Mouse (Mus musculus) macrophage (primary cell): ENCODE measurements around the gene Unc119b. TPM values are rescaled to one million over a fixed set of nuclear protein-coding genes. Genes with fewer than 3 reads are reported as not detected.

Source experiments
- H3K27ac ChIP-seq: fragments of 350-480 bp; formaldehyde crosslinking; 2 replicates; pipeline ENCODE4 v1.9.0; 2021
- H3K36me3 ChIP-seq: fragments of 350-480 bp; formaldehyde crosslinking; 2 replicates; pipeline ENCODE4 v1.9.0; 2021; ENCODE audit errors: inconsistent target
- H3K4me3 ChIP-seq: fragments of 350-480 bp; formaldehyde crosslinking; 2 replicates; pipeline ENCODE4 v1.9.0; 2021; ENCODE audit errors: inconsistent target
- H3K79me2 ChIP-seq: fragments of 350-480 bp; formaldehyde crosslinking; 2 replicates; pipeline ENCODE4 v1.9.0; 2021; ENCODE audit errors: inconsistent target
- WGBS: methylation state at CpG from one replicate; pipeline ENCODE4 v1.1.7; 2026; ENCODE audit warnings: inconsistent platforms; ENCODE audit not compliant: missing documents; 5-methylcytosine and 5-hydroxymethylcytosine counted together
- polyA plus RNA-seq: library from polyadenylated mRNA; stranded (reverse); fragments of 250-400 nt; gene quantifications from 3 replicates; pipeline ENCODE4 v1.2.4, GENCODE M21; 2018; ENCODE audit warnings: inconsistent platforms
- total RNA-seq, 78 experiments: library from RNA; depleted of rRNA; stranded (reverse); fragments of 250-400 nt; gene quantifications; 1 replicate in 9 of 78; 2 replicates in 24 of 78; 3 replicates in 43 of 78; 4 replicates in 2 of 78; pipeline ENCODE4 v1.2.4; 2018; ENCODE audit warnings: inconsistent platforms in 56 of 78

Unc119b gene
- 10 to 100 TPM in 1 of 26 experiments, 1 to 10 TPM in 23, under 1 TPM in 2; 0.86 to 14.6 (median 4.4) TPM for total RNA-seq (2018; cell fraction: chromatin; rRNA removed)
- 10 to 100 TPM in 1 of 26 experiments, 1 to 10 TPM in 25; 2.7 to 10.4 (median 5.5) TPM for total RNA-seq (2018; cell fraction: cytosol; rRNA removed)
- total RNA-seq (2018; cell fraction: nucleus; rRNA removed) = 1 to 10 TPM; 2.0 to 8.0 (median 4.3) TPM
- 4.7 to 6.5 TPM (median 5.0 TPM) in 3 replicates for polyA plus RNA-seq

DNA sequence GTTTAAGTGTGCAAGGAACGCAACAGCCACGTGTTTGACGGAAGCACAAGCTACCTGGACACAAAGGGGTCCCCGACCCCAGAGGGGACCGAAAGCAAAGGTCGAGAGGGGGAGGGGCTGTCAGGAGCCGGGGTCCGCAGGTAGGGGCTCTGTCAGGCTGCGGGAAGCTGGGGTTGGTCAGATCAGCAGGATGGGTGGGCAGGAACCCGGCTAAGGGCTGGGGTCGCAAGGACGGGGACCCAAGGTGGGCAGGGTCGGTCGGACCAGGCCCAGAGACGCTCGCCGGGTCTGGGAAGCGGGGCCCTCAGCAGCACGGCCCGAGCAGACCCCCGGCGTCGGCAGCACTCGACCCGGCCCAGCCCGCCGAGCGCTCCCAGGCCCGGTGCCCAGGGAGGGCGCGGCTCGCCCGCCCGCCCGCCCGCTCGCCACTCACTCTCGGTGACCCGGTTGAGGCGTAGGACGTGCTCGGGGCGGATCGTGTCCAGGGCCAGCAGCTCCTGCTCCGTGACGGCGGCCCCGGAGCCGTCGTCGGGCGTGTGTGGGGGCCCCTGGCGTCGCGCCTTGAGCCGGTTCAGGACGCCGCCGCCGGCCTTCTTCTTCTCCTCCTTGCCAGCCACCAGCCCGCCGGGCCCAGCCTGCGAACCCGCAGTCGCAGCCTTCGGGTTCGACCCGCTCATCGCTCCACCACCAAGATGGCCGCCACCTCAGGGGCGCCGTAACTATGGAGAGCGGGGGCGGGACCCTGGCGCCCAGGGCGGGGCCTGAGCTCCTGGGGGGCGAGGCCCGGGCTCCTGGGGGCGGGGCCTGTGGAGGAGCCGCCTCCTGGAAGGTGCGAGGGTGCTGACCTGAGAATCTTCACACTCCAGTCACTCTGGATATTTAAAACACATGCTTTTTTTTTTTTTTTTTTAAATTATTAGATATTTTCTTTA is at the start of gene Unc119b:
Unc119b (minus strand) TSS at position 742 of the 932 bp plus-strand sequence.
- Histone ChIP-seq H3K27ac (no peak within 1 kb of the TSS), H3K4me3 (peak within 1 kb of the TSS; percentile 28; the same call in 1 of the 2 replicates), H3K79me2 (no peaks in the 10 kb centered on the region), H3K36me3 (no peaks in the 10 kb centered on the region)
- 2% methylated on average over 50 of the region's 81 CpGs for WGBS

DNA sequence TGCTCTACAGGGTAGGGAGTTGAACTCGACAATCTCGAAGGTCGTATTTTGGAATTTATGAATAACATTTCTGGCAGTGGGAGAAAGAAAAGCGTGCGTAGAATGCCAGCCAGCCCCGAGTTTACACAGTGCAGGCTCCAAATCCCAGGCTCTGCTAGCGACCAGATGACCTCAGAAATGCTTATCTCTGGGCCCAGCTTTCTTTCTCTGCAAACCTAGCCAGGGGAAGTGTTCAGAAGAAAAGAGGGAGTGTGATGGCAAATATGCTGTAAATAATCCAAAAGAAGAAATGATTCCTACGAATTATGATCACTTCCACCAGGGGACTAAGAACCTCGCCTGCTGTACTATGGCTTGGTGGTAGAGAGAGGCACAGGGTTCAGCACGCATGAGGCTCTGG is 48.7 kb upstream of the Unc119b start:
- 58% methylated on average over 10 of the region's 10 CpGs for WGBS
- H3K36me3 ChIP-seq = no peaks in the 10 kb centered on the region
- no peak overlapping the region for H3K27ac ChIP-seq
- no peak overlapping the region for H3K4me3 ChIP-seq
- H3K79me2 ChIP-seq = no peaks in the 10 kb centered on the region

GRCm38 (mm10) chr5:115182925-115183324 is 48.1 kb upstream of the Unc119b start:
- Histone ChIP-seq H3K36me3 (no peaks in the 10 kb centered on the region), H3K4me3 (no peak overlapping the region), H3K79me2 (no peaks in the 10 kb centered on the region), H3K27ac (no peak overlapping the region)
- WGBS = 73% methylated on average over 8 of the region's 8 CpGs

DNA sequence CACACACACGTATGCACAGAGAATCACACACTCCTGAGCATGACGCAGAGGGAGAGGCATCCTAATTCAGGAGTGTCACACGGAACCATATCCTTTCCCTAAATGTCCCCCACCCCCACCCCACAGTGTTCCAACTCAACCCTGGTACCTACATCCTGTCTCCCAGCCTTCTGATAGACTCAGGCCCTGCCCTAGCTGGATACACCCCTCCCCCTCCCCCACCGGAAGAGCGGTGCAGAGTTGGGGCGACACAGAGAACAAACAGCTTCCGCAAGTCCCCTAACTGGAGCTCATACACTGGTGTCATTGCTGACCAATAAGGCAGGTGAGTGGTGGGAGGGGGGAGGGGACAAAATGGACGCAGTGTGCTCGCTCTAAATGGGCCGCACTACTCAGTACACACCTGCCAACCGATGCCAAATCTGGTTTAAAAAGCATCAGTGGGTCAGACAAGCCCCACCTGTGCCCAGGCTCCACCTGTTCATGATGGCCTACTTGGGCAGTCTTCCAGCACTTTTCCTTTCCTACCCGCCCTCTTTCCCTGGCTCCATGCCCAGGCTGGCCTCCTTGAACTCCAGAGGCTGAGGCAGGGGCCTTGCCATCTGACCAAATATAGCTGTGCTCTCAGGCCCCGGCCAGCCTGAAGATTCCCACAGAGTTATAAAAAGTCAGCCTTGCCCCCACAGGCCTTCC is 46.6 kb upstream of the Unc119b start:
- WGBS = 78% methylated on average over 12 of the region's 13 CpGs
- Histone ChIP-seq H3K36me3 (no peaks in the 10 kb centered on the region), H3K79me2 (no peaks in the 10 kb centered on the region), H3K27ac (no peak overlapping the region), H3K4me3 (no peak overlapping the region)

- Histone ChIP-seq H3K27ac (no peak overlapping the region), H3K4me3 (no peak overlapping the region), H3K79me2 (no peaks in the 10 kb centered on the region), H3K36me3 (no peaks in the 10 kb centered on the region)
- WGBS = 94% methylated on average over 11 of the region's 11 CpGs
These were observed 44.8 kb upstream of the Unc119b start for GRCm38 (mm10) chr5:115179596-115179995.

DNA sequence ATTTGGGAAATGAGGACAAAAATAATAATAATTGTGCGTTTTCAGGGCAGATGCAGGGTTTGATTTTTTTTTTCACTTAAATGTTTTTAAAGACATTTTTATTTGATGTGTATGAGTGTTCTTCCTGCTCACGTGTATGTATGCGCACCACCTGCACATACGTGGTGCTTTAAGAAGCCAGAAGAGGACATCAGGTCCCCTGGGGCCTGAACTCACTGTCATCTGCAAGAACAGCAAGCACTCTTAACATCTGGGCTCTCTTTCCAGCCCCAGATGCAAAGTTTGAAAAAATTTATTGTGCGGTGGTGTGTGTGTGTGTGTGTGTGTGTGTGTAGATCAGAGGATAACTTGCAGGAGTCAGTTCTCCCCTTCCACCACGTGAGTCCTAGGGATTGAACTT is 43.1 kb upstream of the Unc119b start:
- 89% methylated on average over 6 of the region's 6 CpGs for WGBS
- no peaks in the 10 kb centered on the region for H3K79me2 ChIP-seq

DNA sequence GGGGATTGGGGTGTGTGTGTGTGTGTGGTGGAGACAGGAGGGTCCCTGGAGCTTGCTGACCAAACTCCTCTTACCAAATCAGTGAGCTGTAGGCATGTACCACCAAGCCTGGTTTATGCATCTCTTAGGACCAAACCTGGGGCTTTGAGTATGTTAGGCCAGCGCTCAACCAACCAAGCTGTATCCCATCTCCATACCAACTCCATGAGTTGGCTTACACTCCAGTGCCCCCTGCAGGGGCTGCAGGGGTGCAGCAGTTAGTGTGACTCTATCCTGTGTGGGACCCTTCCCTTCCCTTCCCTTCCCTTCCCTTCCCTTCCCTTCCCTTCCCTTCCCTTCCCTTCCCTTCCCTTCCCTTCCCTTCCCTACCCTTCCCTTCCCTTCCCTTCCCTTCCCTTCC is 39.8 kb upstream of the Unc119b start:
- H3K36me3 ChIP-seq = no peaks in the 10 kb centered on the region
- H3K4me3 ChIP-seq = no peak overlapping the region
- H3K27ac ChIP-seq = no peak overlapping the region
- 100% methylated on average over 1 of the region's 1 CpGs for WGBS
- H3K79me2 ChIP-seq = no peaks in the 10 kb centered on the region

More for the DNA sequence above, 43.1 kb upstream of the Unc119b start:
- Histone ChIP-seq H3K27ac (no peak overlapping the region), H3K36me3 (no peaks in the 10 kb centered on the region), H3K4me3 (no peak overlapping the region)

DNA sequence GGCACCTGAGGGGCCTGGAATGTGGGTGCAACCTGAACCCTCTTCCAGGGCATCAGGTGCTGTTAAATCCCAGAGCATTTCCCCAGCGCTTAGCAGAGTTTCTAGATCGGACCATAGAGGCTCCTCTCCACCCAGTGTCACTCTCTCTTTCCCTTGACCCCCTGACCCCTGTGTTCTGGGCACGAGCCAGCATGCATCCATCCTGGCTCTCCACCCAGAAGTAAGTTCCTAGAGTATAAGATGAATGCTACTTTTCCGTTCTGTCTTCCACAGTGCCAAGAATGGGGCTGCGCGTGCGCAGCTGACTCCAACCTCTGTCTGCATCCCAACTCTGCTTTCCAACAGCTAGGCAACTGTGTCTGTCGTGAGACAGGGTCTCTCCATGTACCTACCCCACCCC is 35.4 kb upstream of the Unc119b start:
- H3K79me2 ChIP-seq = no peaks in the 10 kb centered on the region
- WGBS = 94% methylated on average over 8 of the region's 8 CpGs
- H3K36me3 ChIP-seq = no peaks in the 10 kb centered on the region
- no peak overlapping the region for H3K4me3 ChIP-seq
- no peak overlapping the region for H3K27ac ChIP-seq

- no peaks in the 10 kb centered on the region for H3K36me3 ChIP-seq
- no peaks in the 10 kb centered on the region for H3K79me2 ChIP-seq
- WGBS = 91% methylated on average over 27 of the region's 27 CpGs
- H3K27ac ChIP-seq = no peak overlapping the region
- H3K4me3 ChIP-seq = no peak overlapping the region
These were observed 34.1 kb upstream of the Unc119b start for GRCm38 (mm10) chr5:115168641-115169415.

DNA sequence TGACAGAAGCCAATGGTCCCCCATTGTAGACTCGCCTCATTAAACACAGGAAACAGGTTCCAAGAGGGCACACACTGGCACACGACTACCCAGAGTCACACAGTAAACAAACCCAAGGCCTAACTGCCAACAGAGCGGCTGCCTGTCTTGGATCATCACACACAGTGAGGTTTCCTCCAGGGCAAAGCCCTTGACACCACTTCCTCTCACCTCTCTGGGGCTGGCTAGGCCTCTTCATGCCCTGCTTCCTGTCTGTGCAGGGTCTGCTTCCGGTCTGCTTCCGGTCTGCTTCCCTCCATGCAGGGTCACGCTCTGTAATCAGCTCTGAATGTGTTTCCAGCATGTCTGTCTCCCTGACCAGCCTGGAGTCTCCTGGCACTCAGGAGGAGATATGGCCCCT is 32.6 kb upstream of the Unc119b start:
- no peaks in the 10 kb centered on the region for H3K79me2 ChIP-seq
- no peak overlapping the region for H3K4me3 ChIP-seq
- no peak overlapping the region for H3K27ac ChIP-seq
- 22% methylated on average over 6 of the region's 6 CpGs for WGBS
- H3K36me3 ChIP-seq = no peaks in the 10 kb centered on the region

DNA sequence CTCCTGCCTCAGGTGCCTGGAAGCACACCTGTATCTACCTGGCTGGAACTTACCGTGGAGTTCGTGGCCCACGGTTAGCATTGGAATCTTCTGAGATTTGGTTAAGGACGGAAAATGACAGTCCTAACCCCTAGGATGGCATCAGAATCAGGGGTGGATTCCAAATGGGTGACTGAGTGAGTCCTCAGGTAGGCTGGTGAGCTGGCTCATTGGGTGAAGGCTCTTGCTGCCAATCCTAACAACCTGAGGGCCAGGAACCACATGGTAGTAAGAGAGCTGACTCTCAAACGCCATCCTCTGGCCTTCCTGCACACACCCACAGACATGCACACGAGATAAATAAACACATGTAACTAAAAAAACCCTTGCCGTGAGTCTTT is 32.0 kb upstream of the Unc119b start:
- Histone ChIP-seq H3K27ac (no peak overlapping the region), H3K36me3 (no peaks in the 10 kb centered on the region)

DNA sequence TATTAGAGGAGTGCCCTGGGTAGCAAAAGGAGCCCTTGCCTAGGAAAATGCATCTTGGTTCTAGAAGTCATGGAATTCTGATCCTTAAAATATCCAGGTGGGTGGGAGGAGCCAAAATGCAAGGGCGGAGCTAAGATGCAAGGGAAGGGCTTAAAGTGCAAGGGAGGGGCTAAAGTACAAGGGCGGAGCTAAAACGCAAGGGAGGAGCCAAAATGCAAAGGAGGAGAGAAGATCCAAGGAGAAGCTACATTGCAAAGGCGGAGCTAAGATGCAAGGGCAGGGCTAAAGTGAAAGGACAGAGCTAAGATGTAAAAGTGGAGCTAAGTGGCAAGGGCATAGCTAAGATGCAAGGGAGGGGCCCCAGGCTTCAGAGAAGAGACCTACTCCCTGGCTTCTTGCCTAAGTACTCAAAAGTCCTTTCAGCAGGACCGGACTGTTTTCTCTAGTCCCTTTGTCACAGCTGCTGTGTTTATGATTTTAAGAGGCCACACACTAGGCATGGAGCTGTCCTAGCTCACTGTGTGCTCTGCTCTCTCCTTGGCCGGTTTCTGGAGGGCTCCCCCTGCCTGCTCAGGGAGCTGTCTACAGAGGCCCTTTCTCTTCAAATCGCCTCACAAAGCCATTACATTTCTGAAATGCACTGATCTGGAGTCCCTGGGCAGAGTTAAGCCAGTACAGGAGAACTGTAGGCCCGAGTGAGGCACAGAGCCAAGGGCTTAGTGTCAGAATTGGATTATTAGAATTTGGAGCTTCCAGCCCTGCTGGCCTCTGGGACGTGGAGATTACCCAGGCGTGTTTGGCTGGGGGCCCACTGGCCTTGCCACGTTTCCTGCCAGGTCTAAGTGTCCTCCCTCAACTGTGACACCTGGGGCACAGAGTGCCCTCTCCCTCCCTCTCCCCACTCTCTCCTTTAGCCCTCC is 31.4 kb upstream of the Unc119b start:
- WGBS = 85% methylated on average over 11 of the region's 11 CpGs
- H3K36me3 ChIP-seq = no peaks in the 10 kb centered on the region
- H3K79me2 ChIP-seq = no peaks in the 10 kb centered on the region
- no peak overlapping the region for H3K27ac ChIP-seq
- H3K4me3 ChIP-seq = no peak overlapping the region

More for the DNA sequence above, 32.0 kb upstream of the Unc119b start:
- H3K79me2 ChIP-seq = no peaks in the 10 kb centered on the region
- H3K4me3 ChIP-seq = no peak overlapping the region
- 84% methylated on average over 7 of the region's 7 CpGs for WGBS

GRCm38 (mm10) chr5:115165351-115165750 is 30.6 kb upstream of the Unc119b start:
- WGBS = 81% methylated on average over 8 of the region's 9 CpGs
- Histone ChIP-seq H3K36me3 (no peaks in the 10 kb centered on the region), H3K27ac (no peak overlapping the region), H3K4me3 (no peak overlapping the region), H3K79me2 (no peaks in the 10 kb centered on the region)
